Mouse (Mus musculus): ENCODE data around the gene Mrm3.
"Not testable (repeated sequence)": the region's sequence is repeated elsewhere in the genome, so short reads cannot be mapped to it uniquely, and the experiment has no call there.

The Mrm3 gene

DNA sequence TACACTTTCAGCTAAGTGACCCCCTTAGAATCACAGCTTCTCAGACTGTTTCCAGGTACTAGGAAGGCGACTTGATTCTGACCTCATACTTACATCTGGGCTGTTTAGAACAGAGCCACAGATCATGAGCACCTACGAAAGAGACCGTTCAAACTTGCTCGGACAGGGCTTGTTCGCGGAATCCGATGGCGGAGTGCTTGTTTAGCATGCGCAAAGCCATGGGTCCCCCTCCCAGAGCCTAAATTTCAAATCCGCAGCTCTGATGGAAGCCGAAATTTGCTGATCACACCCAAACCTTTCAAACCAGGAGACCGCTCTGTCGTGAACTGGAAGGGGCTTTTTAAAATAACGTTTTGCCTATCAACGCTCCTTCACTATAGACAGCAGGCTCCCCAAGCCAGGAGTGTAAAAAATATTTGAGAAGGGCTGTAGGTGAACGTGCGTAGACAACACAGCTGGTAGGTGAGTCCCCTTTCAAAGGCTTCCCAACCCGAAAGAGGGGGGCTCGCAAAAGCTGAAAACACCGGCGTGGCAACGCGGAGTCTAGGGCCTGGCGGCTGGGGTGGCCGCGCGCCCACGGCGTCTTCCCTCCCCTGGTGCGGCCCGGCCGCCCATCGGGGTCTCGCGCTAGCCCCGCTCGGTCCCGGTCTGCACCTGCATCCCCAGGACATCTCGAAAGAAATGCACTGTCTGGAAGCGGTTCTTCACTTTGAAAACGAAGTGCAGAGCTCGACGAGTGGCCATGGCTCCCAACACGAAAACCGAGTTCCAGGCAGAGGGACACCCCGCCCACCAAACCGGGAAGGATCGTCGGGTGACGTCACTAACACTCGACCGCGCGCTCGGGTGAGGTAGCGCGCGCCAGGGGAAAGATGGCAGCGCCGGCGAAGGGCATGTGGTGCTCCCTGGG lies at the start of gene Mrm3, which contains the start of gene Glod4:
Mrm3 (plus strand) TSS at position 815 of the 910 bp plus-strand sequence.
Glod4 (minus strand) TSS at position 825 of the 910 bp plus-strand sequence.
- peak within 1 kb of the TSS; percentile 94 for H3K4me3 ChIP-seq (replicated peaks; ENCODE audit: low read length)
- no peak for TF ChIP-seq NANOG (IDR thresholded peaks at IDR 0.05; ENCODE audit: borderline replicate concordance, low read length)
- TF ChIP-seq CTCF (conservative IDR thresholded peaks at IDR 0.05; ENCODE audit: low read length) = no peak
- TF ChIP-seq POU5F1 (IDR thresholded peaks at IDR 0.05; ENCODE audit: borderline replicate concordance, low read length) = no peak
- H3K9me3 ChIP-seq (ENCODE audit: low read length) = no peaks in the 10 kb centered on the region
- peaks cover 36% of the 10 kb centered on the region for H3K36me3 ChIP-seq (ENCODE audit: insufficient read depth, low read length)
- no peaks in the 10 kb centered on the region for H3K27me3 ChIP-seq (ENCODE audit: insufficient read depth, low read length)
- H3K4me1 ChIP-seq (replicated peaks; ENCODE audit: low read depth, low read length) = peaks cover 19% of the 10 kb centered on the region

GRCm38 (mm10) chr11:76196275-76196976 lies 47.1 kb upstream of the Mrm3 start:
- H3K4me1 ChIP-seq (replicated peaks; ENCODE audit: low read depth, low read length) = peaks cover 18% of the 10 kb centered on the region
- H3K4me3 ChIP-seq (replicated peaks; ENCODE audit: low read length) = no peak overlapping the region
- no peaks in the 10 kb centered on the region for H3K9me3 ChIP-seq (ENCODE audit: low read length)
- TF ChIP-seq NANOG (IDR thresholded peaks at IDR 0.05; ENCODE audit: borderline replicate concordance, low read length) (no peak), POU5F1 (IDR thresholded peaks at IDR 0.05; ENCODE audit: borderline replicate concordance, low read length) (no peak), CTCF (conservative IDR thresholded peaks at IDR 0.05; ENCODE audit: low read length) (no peak)
- peaks cover 14% of the 10 kb centered on the region for H3K27me3 ChIP-seq (ENCODE audit: insufficient read depth, low read length)
- no peaks in the 10 kb centered on the region for H3K36me3 ChIP-seq (ENCODE audit: insufficient read depth, low read length)

DNA sequence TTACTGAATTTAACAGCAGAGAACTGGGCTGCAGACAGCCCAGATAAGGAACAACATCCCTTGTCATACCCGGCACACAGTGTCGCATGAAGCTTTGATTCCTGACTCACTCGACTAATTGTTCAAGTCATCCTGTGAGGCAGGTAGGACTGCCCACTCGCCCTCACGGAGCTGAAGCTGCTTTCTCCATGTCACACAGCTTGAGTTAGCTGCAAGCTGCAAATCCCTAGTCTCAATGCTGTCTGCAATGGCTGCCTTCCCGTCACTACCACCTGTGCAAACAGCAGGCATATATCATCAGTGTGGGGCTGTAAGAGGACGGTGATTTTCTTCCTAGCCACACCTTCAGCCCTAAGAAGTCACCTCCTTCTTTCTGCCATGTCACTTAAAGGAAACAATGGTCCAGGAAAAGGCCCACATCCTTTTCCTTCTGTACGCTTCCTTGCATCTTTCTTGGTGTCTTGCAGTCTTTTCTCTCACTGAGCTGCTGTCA lies 46.5 kb upstream of the Mrm3 start:
- Histone ChIP-seq H3K4me3 (replicated peaks; ENCODE audit: low read length) (no peak overlapping the region), H3K27me3 (ENCODE audit: insufficient read depth, low read length) (peaks cover 18% of the 10 kb centered on the region), H3K9me3 (ENCODE audit: low read length) (no peaks in the 10 kb centered on the region), H3K4me1 (replicated peaks; ENCODE audit: low read depth, low read length) (peaks cover 21% of the 10 kb centered on the region), H3K36me3 (ENCODE audit: insufficient read depth, low read length) (no peaks in the 10 kb centered on the region)
- TF ChIP-seq POU5F1 (IDR thresholded peaks at IDR 0.05; ENCODE audit: borderline replicate concordance, low read length) (no peak), NANOG (IDR thresholded peaks at IDR 0.05; ENCODE audit: borderline replicate concordance, low read length) (no peak), CTCF (conservative IDR thresholded peaks at IDR 0.05; ENCODE audit: low read length) (no peak)

GRCm38 (mm10) chr11:76201761-76202674 lies 41.5 kb upstream of the Mrm3 start:
- peak overlapping the region; percentile 95 for H3K4me3 ChIP-seq (replicated peaks; ENCODE audit: low read length)
- TF ChIP-seq NANOG (IDR thresholded peaks at IDR 0.05; ENCODE audit: borderline replicate concordance, low read length) (no peak), CTCF (conservative IDR thresholded peaks at IDR 0.05; ENCODE audit: low read length) (no peak), POU5F1 (IDR thresholded peaks at IDR 0.05; ENCODE audit: borderline replicate concordance, low read length) (no peak)

GRCm38 (mm10) chr11:76206793-76207192 lies 36.7 kb upstream of the Mrm3 start:
- Histone ChIP-seq H3K36me3 (ENCODE audit: insufficient read depth, low read length) (peaks cover 64% of the 10 kb centered on the region), H3K9me3 (ENCODE audit: low read length) (no peaks in the 10 kb centered on the region), H3K27me3 (ENCODE audit: insufficient read depth, low read length) (peaks cover 25% of the 10 kb centered on the region), H3K4me3 (replicated peaks; ENCODE audit: low read length) (no peak overlapping the region), H3K4me1 (replicated peaks; ENCODE audit: low read depth, low read length) (peaks cover 16% of the 10 kb centered on the region)
- TF ChIP-seq CTCF (conservative IDR thresholded peaks at IDR 0.05; ENCODE audit: low read length) = no peak
- no peak for TF ChIP-seq POU5F1 (IDR thresholded peaks at IDR 0.05; ENCODE audit: borderline replicate concordance, low read length)
- TF ChIP-seq NANOG (IDR thresholded peaks at IDR 0.05; ENCODE audit: borderline replicate concordance, low read length) = no peak

More at GRCm38 (mm10) chr11:76201761-76202674, 41.5 kb upstream of the Mrm3 start:
- Histone ChIP-seq H3K4me1 (replicated peaks; ENCODE audit: low read depth, low read length) (peaks cover 17% of the 10 kb centered on the region), H3K36me3 (ENCODE audit: insufficient read depth, low read length) (peaks cover 16% of the 10 kb centered on the region; the same call in 1 of the 2 replicates), H3K27me3 (ENCODE audit: insufficient read depth, low read length) (peaks cover 42% of the 10 kb centered on the region), H3K9me3 (ENCODE audit: low read length) (no peaks in the 10 kb centered on the region)

GRCm38 (mm10) chr11:76210228-76210985 lies 33.1 kb upstream of the Mrm3 start:
- Histone ChIP-seq H3K4me1 (replicated peaks; ENCODE audit: low read depth, low read length) (peaks cover 34% of the 10 kb centered on the region), H3K27me3 (ENCODE audit: insufficient read depth, low read length) (no peaks in the 10 kb centered on the region), H3K9me3 (ENCODE audit: low read length) (no peaks in the 10 kb centered on the region), H3K4me3 (replicated peaks; ENCODE audit: low read length) (no peak overlapping the region), H3K36me3 (ENCODE audit: insufficient read depth, low read length) (peaks cover 98% of the 10 kb centered on the region)
- no peak for TF ChIP-seq POU5F1 (IDR thresholded peaks at IDR 0.05; ENCODE audit: borderline replicate concordance, low read length)
- no peak for TF ChIP-seq CTCF (conservative IDR thresholded peaks at IDR 0.05; ENCODE audit: low read length)
- TF ChIP-seq NANOG (IDR thresholded peaks at IDR 0.05; ENCODE audit: borderline replicate concordance, low read length) = no peak

DNA sequence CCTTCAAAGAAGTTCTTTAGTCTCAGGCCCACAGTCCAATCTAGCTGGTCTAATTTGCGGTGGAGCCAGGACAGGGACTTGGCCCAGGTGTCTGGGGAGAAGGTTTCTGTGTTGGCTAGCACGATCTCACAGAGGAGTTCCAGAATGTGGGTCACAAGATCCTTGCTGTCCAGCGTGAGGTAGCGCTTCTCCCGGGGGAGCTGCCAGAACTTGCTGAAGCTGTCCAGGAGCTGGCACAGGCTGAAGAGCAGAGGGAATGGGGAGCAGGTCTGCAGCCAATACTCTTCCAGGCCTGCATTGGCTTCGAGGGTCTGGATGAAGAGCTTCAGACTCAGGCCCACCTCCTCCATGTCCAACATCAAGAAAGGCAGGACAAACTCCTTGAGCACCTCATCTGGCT lies 31.9 kb upstream of the Mrm3 start:
- Histone ChIP-seq H3K4me1 (replicated peaks; ENCODE audit: low read depth, low read length) (peaks cover 46% of the 10 kb centered on the region), H3K36me3 (ENCODE audit: insufficient read depth, low read length) (peaks cover 96% of the 10 kb centered on the region)
- not testable (repeated sequence) for H3K27me3 ChIP-seq (ENCODE audit: insufficient read depth, low read length); H3K9me3 ChIP-seq (ENCODE audit: low read length); H3K4me3 ChIP-seq (replicated peaks; ENCODE audit: low read length)
